Mouse (Mus musculus) hindbrain, embryonic 12.5 days (tissue): Measurements from ENCODE around the gene Pou2f1. TPM values are rescaled to one million over a fixed set of nuclear protein-coding genes. Genes with fewer than 3 reads are reported as not detected.
"Not testable (repeated sequence)": the region's sequence is repeated elsewhere in the genome, so short reads cannot be mapped to it uniquely, and the experiment has no call there.

Experiments
- ATAC-seq: fragments of 200-750 bp; cut with Nextera tagmentation; 2 replicates; pipeline ENCODE4 v1.8.0; 2017; ENCODE audit warnings: moderate TSS enrichment; ENCODE audit not compliant: low FRiP score
- H3K27ac ChIP-seq: fragments of 300-500 bp; sonication (generic); 2 replicates; pipeline ENCODE4 v1.5.1; 2016; ENCODE audit warnings: mild to moderate bottlenecking
- H3K27me3 ChIP-seq: fragments of 300-500 bp; sonication (generic); 2 replicates; pipeline ENCODE4 v1.6.1; 2016; ENCODE audit warnings: mild to moderate bottlenecking
- H3K36me3 ChIP-seq: fragments of 300-500 bp; sonication (generic); 2 replicates; pipeline ENCODE4 v1.6.1; 2016; ENCODE audit warnings: mild to moderate bottlenecking
- H3K4me1 ChIP-seq: fragments of 300-500 bp; sonication (generic); 2 replicates; pipeline ENCODE4 v1.6.1; 2016
- H3K4me2 ChIP-seq: fragments of 300-500 bp; sonication (generic); replicated peaks from 2 replicates; pipeline ENCODE4 v1.6.1; 2016; ENCODE audit warnings: mild to moderate bottlenecking
- H3K4me3 ChIP-seq: fragments of 300-500 bp; sonication (generic); 2 replicates; pipeline ENCODE4 v1.5.1; 2016; ENCODE audit warnings: mild to moderate bottlenecking
- H3K9ac ChIP-seq: fragments of 300-500 bp; sonication (generic); 2 replicates; pipeline ENCODE4 v1.6.1; 2016; ENCODE audit warnings: mild to moderate bottlenecking, moderate library complexity
- H3K9me3 ChIP-seq: fragments of 300-500 bp; sonication (generic); replicated peaks from 2 replicates; pipeline ENCODE4 v1.6.1; 2016; ENCODE audit warnings: mild to moderate bottlenecking
- WGBS: fragments of 180-500 bp; shearing (Covaris S2); methylation state at CpG from one replicate; pipeline ENCODE4 v1.1.7; 2016; 5-methylcytosine and 5-hydroxymethylcytosine counted together
- polyA plus RNA-seq: library from polyadenylated mRNA; unstranded; fragments of >200 nt; fragmentation: Nextera tagmentation; extraction: Ambion mirVana; gene quantifications from 2 replicates; pipeline ENCODE4 v1.2.1, GENCODE M21; 2016

Pou2f1 gene
- polyA plus RNA-seq, 1 experiment from 2014 or later, result 21.0 TPM

DNA sequence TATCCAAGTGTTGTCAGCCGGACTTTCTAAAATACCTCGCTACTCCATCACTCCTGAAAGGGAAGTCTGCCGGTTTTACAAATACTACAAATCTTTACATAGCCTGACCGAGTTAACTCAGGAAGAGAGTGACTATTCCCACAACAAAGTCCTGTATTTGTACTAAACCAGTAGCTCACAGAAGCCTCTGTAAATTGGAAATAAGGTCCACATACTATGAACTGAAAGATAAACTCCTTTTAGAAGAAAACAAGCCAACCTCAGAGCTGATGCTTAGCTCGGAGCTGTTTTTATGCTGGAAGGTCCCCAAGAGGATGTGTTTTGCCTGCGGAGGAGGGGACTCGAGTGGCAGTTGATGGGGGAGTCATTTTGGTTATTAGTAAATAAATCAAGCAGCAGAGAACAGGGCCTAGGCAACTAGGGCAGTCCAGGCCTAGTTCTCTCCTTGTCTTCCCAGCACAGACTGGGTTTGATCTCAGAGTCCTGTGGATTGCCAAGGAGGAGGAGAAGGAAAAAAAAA is 1.8 kb downstream of the Pou2f1 start:
- Histone ChIP-seq H3K27me3 (no peaks in the 10 kb centered on the region), H3K36me3 (no peaks in the 10 kb centered on the region), H3K27ac (peak overlapping the region; percentile 96), H3K4me3 (peak overlapping the region; percentile 98), H3K4me2 (peak overlapping the region; percentile 86), H3K9me3 (no peaks in the 10 kb centered on the region), H3K4me1 (peaks cover 8% of the 10 kb centered on the region), H3K9ac (peak overlapping the region; percentile 99)
- ATAC-seq, result no peak
- WGBS, result 5% methylated on average over 7 of the region's 7 CpGs

DNA sequence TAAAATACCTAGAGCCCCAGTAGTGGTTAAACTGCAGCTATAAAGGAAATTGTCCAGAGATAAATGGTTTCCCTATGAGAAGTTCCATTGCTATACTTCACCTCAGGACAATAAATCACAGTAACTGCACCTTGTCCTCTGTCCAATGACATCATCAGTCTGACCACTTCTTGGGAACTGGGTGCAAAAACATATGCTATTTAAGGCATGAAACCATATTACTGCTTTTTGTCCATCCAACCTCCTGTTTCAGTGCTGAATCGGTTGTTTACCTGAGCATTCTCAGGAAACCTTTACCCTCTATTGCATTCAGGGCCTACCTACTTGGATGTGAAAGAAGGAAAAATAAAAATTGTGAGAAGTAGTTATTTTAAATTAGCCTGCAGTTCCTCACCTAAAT is 2.8 kb downstream of the Pou2f1 start:
- Histone ChIP-seq H3K27me3 (no peaks in the 10 kb centered on the region), H3K9ac (no peak overlapping the region), H3K27ac (no peak overlapping the region), H3K4me2 (no peak overlapping the region), H3K4me1 (peaks cover 8% of the 10 kb centered on the region), H3K36me3 (no peaks in the 10 kb centered on the region), H3K4me3 (no peak overlapping the region), H3K9me3 (no peaks in the 10 kb centered on the region)
- 86% methylated on average over 1 of the region's 1 CpGs for WGBS
- no peak for ATAC-seq

DNA sequence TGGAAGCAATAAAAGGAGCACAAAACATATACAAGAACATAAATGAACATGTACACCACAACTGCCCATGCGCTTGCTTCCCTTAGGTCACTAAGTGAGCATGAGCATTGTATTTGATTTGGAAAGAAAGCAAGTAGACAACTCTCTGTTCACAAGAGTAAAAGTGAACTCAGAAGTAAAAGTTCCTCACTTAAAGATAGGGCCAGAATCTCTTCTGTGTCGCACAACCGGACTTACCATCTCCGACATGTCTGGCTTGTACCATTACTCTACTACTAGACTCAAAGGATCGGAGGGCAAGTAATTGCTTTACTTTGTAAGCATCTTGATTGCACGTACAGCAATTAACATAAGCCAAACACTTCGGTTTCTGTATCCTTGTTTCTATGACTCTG is 6.8 kb downstream of the Pou2f1 start:
- H3K4me2 ChIP-seq, result no peak overlapping the region
- H3K27me3 ChIP-seq, result no peaks in the 10 kb centered on the region
- H3K27ac ChIP-seq, result no peak overlapping the region
- no peak for ATAC-seq
- H3K4me3 ChIP-seq, result no peak overlapping the region
- H3K9ac ChIP-seq, result no peak overlapping the region
- H3K9me3 ChIP-seq, result no peaks in the 10 kb centered on the region
- no peaks in the 10 kb centered on the region for H3K36me3 ChIP-seq
- 93% methylated on average over 7 of the region's 7 CpGs for WGBS
- H3K4me1 ChIP-seq, result peaks cover 12% of the 10 kb centered on the region

DNA sequence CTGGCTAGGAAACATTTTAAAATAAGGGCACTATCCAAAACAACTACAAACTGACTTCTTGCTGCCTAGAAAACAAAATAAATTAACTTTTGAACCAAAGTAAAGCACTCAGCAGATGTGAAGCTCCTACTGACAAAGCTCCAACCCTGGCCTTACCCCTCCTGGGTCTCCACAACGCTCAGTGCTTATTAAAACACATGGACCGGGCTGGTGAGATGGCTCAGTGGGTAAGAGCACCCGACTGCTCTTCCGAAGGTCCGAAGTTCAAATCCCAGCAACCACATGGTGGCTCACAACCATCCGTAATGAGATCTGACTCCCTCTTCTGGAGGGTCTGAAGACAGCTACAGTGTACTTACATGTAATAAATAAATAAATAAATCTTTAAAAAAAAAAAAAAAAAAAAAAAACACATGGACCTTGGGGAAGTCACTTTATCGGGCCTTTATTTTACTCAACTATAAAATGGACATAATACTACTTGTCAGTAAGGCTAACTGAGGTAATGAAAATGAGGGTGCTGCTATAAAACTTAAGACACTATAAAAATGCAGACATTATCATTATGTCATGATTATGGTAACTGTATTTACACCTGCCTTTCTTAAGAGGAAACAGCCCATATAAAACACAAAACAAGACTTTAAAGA is 7.3 kb downstream of the Pou2f1 start:
- not testable (repeated sequence) for ATAC-seq, H3K36me3 ChIP-seq, H3K4me3 ChIP-seq, H3K27me3 ChIP-seq, H3K4me1 ChIP-seq, H3K4me2 ChIP-seq, H3K27ac ChIP-seq, H3K9me3 ChIP-seq, H3K9ac ChIP-seq
- WGBS, result 88% methylated on average over 6 of the region's 7 CpGs

DNA sequence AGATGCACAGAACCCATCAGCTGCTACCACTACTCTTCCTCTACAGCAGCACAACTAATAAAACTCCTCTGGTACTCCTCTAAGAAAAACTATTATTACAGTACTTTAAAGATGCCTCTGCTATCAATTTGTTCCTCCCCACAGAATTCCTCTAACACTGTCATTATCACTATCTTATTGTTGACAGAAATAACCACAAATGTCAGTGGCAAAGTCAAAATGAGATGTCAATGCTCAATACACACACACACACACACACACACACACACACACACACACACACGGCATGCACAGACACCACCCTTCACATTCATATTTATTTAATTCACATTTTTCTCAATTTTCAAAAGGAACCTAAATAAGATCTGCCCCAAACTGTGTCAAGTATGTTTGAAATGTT is 8.2 kb downstream of the Pou2f1 start:
- no peak for ATAC-seq
- no peaks in the 10 kb centered on the region for H3K36me3 ChIP-seq
- H3K27ac ChIP-seq, result no peak overlapping the region
- 68% methylated on average over 1 of the region's 1 CpGs for WGBS
- H3K9ac ChIP-seq, result no peak overlapping the region
- no peaks in the 10 kb centered on the region for H3K27me3 ChIP-seq
- H3K4me1 ChIP-seq, result peaks cover 5% of the 10 kb centered on the region
- H3K9me3 ChIP-seq, result no peaks in the 10 kb centered on the region
- no peak overlapping the region for H3K4me3 ChIP-seq
- H3K4me2 ChIP-seq, result no peak overlapping the region

DNA sequence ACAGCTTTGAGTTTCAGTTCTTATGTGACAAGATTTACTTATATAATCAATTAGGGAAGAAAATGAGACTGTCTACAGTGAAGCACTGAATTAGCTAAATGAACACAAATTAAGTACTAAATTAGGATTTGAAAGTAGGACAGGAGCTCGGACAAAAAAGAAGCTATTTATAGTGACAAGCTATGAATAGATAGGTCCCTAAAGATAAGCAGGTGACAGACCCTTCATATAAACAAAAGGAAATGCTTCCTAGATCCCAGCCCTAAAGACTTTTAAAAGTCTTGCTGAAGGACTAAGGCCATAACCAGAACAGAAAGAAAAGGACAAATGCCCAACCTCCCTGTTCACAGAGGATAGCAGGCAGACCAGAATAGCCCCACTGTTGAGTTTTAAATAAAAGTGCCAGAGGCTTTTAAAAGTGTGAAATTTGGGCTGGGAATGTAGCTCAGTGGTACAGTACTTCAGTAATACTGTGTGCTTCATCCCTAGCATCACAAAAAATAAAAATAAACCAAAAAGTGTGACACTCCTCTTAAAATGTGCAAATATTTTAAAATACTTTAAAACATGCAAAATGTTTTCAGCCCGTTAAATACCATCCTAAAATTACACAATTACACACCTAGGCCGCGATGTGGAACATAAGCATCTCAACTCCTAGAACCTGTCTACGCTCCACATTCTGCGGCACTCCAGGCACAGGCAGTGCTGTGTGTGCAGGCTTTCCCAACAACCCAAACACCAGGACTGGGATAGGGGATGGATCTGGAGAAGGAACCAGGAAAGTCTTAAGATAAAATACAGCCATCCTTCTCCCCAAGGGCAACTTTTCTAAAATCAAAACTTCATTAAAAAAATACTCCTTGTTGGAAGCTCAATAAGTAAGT is 9.0 kb downstream of the Pou2f1 start:
- Histone ChIP-seq H3K4me1 (peaks cover 5% of the 10 kb centered on the region), H3K36me3 (no peaks in the 10 kb centered on the region), H3K4me2 (no peak overlapping the region), H3K9me3 (no peaks in the 10 kb centered on the region), H3K4me3 (no peak overlapping the region), H3K9ac (no peak overlapping the region), H3K27ac (no peak overlapping the region; the same call in 1 of the 2 replicates), H3K27me3 (no peaks in the 10 kb centered on the region)
- no peak for ATAC-seq
- 85% methylated on average over 6 of the region's 6 CpGs for WGBS

DNA sequence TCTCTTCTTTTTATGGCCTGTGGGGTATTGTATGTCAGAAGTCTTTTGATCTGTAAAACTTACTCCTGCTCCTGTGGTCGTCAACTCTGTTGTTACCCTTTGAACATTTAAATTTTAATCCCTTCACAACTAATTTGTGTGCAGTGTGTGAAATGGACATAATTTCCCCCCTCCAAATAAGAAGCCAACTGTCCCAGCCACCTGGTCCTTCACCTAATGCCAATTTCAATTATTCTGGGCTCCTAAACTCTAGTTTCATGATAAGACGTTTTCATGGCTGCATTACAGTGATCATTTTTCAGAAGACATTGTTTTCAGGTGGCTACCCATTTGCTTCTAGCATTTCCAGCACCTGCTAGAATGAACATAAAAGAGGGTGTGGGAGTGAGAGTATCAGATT is 13.9 kb downstream of the Pou2f1 start:
- WGBS, result 86% methylated on average over 2 of the region's 2 CpGs

DNA sequence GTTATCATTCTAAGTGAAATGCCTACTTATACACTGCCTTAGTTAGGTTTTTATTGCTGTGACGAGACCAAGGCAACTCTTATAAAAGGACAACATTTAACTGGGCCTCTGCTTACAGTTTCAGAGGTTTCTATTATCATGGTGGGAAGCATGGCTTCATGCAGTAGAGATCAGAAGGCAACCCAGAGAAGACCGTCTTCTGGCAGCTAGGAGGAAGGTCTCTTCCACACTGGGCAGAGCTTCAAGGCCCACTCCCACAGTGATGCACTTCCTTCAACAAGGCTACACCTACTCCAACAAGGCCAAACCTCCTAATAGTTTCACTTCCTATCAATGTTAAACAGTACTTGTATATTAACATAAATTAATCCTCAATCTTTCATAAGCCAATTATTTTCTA is 14.4 kb downstream of the Pou2f1 start:
- Histone ChIP-seq H3K9ac (no peak overlapping the region), H3K4me2 (no peak overlapping the region), H3K4me3 (no peak overlapping the region), H3K36me3 (no peaks in the 10 kb centered on the region), H3K9me3 (no peaks in the 10 kb centered on the region), H3K4me1 (0 out of 2 replicates have a peak, but pooled peaks cover 5% of the 10 kb centered on the region), H3K27me3 (no peaks in the 10 kb centered on the region), H3K27ac (no peak overlapping the region)
- WGBS, result 88% methylated on average over 2 of the region's 2 CpGs
- no peak for ATAC-seq

More for the DNA sequence above, 13.9 kb downstream of the Pou2f1 start:
- Histone ChIP-seq H3K4me2 (no peak overlapping the region), H3K9ac (no peak overlapping the region), H3K27ac (no peak overlapping the region), H3K4me1 (peaks cover 5% of the 10 kb centered on the region; the same call in 1 of the 2 replicates), H3K9me3 (no peaks in the 10 kb centered on the region), H3K4me3 (no peak overlapping the region), H3K27me3 (no peaks in the 10 kb centered on the region), H3K36me3 (no peaks in the 10 kb centered on the region)
- no peak for ATAC-seq

DNA sequence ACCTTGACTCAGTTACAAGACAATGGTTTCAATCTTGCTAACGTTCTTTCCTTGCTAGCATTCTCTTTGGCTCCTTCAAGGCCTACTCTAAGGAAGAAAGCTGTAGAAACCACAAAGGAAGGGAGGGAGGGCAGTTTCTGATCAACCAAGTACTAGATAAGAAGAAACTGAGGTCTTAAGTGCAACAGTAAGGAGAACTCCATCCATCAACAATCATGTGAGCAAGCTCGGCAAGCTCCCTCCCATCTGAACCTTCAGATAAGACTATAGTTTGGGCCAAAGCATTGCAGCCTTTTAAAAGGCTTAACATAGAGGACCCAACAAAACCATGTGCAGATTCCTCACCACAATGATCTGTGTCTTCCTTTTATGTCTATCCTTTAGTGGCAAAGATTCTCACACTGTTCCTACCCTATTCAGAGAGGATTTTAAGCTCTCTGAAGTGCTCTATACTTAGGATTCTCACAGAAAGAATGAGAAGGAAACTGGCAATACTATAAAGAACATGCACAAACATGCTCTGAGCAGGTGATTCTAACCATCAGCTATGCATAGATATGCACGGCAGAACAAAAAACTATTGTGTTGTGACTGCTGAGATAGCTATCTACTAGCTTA is 16.6 kb downstream of the Pou2f1 start:
- no peak for ATAC-seq
- Histone ChIP-seq H3K4me3 (no peak overlapping the region), H3K9me3 (no peaks in the 10 kb centered on the region)

DNA sequence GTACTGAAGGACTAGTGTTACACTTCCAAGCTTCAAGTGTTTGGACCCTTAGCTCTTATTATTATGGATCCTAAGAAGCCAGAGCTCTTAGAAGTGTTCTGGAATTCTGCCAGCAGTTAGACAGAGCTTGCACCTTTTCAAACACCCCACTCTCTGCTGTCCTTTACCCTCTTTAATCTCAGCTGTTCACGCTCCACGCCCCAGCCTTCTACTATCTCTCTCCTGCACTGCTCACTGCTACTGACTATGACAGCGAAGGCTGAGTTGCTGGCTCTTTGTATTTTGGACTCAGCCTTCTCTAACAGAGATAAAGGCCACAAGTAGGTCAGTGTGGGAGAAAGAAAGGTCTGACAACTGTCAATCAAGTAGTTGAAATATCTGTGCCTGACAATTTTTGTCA is 17.3 kb downstream of the Pou2f1 start:
- Histone ChIP-seq H3K9me3 (no peaks in the 10 kb centered on the region), H3K4me1 (0 out of 2 replicates have a peak, but pooled peaks cover 3% of the 10 kb centered on the region), H3K27me3 (no peaks in the 10 kb centered on the region), H3K4me2 (no peak overlapping the region), H3K4me3 (no peak overlapping the region), H3K27ac (no peak overlapping the region), H3K36me3 (no peaks in the 10 kb centered on the region), H3K9ac (no peak overlapping the region)
- WGBS, result 81% methylated on average over 3 of the region's 3 CpGs
- no peak for ATAC-seq

More for the DNA sequence above, 16.6 kb downstream of the Pou2f1 start:
- no peak overlapping the region for H3K27ac ChIP-seq
- no peak overlapping the region for H3K4me2 ChIP-seq
- WGBS, result 92% methylated on average over 3 of the region's 3 CpGs
- no peaks in the 10 kb centered on the region for H3K36me3 ChIP-seq
- no peaks in the 10 kb centered on the region for H3K27me3 ChIP-seq
- H3K4me1 ChIP-seq, result 0 out of 2 replicates have a peak, but pooled peaks cover 3% of the 10 kb centered on the region
- H3K9ac ChIP-seq, result no peak overlapping the region

DNA sequence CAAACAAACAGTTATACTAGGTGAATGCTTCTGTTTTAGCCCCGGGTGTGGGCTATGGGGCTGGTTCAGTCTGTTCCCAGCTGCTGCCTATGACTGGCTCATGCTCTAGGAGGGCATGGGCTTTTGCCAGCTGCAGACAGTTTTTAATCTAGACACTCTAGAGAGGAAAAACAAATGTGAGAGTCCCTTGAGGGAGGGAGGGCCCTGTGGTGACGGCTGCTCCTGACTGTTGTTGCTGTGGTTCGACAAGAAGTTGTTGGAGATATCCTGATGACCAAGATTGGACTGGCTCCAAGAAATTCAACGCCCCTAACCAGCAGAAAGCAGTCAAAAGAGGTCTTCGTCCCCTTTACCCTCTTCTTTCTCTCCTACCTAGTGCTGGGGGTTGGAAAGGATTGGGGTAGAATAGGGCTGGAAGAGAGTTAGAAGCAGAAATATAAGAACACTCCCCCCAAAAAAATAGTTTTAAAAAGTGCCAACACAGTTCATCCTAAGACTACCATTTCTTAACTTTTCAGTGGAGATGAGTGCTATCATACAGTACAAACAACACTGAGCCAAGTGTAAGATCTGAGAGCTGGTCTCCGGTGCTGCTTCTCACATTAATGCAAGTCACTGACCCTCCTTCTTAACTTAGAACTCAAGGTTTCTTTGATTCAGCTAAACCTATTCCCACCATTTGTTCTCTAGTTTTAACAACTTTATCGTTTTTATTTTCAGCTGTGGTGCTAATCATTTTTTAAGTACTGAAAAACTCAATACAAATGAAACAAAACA is 25.6 kb downstream of the Pou2f1 start:
- 69% methylated on average over 7 of the region's 7 CpGs for WGBS
- Histone ChIP-seq H3K27ac (no peak overlapping the region), H3K9me3 (no peaks in the 10 kb centered on the region), H3K36me3 (no peaks in the 10 kb centered on the region), H3K4me1 (peaks cover 4% of the 10 kb centered on the region; the same call in 1 of the 2 replicates), H3K4me2 (no peak overlapping the region), H3K9ac (no peak overlapping the region), H3K27me3 (no peaks in the 10 kb centered on the region), H3K4me3 (no peak overlapping the region)
- ATAC-seq, result no peak
